Comparison of ENCODE assay signal across 8 mouse cellular contexts in genomic region chr12:46635125-46635772, GRCm38 (mm10).
A peak's percentile ranks its signal among the peaks of the same experiment; 100 is the strongest.
DNase-seq lines count a peak whose midpoint lies in the region; ATAC-seq and TF ChIP-seq lines count a peak whose summit lies in the region.

No protein-coding gene starts in this region.

- no peaks in the 10 kb centered on the region for H3K36me3 ChIP-seq in heart, adult 2 months (ENCODE audit: control insufficient read depth, insufficient read depth, low read length)
- H3K36me3 ChIP-seq in kidney, adult 2 months (ENCODE audit: control insufficient read depth, insufficient read depth, low read length): no peaks in the 10 kb centered on the region
- H3K36me3 ChIP-seq in midbrain, embryonic 14.5 days (ENCODE audit: control insufficient read depth, insufficient read depth, low read length): no peaks in the 10 kb centered on the region

- TF ChIP-seq CTCF in heart, adult 2 months (IDR thresholded peaks at IDR 0.05): peak; percentile 59
- TF ChIP-seq CTCF in kidney, adult 2 months (conservative IDR thresholded peaks at IDR 0.05; ENCODE audit: insufficient read depth, insufficient read length, low read depth, low read length): no peak

- intact Hi-C loops in heart, adult 2 months (cut with DNase I): no loop called here

- no peak overlapping the region for H3K4me3 ChIP-seq in heart, adult 2 months
- H3K4me3 ChIP-seq in kidney, adult 2 months (ENCODE audit: insufficient read depth, low read depth, low read length): no peak overlapping the region
- no peak overlapping the region for H3K4me3 ChIP-seq in midbrain, embryonic 14.5 days (replicated peaks; ENCODE audit: low read depth, low read length)

- peak; percentile 87 for ATAC-seq in midbrain, embryonic 14.5 days (ENCODE audit: low FRiP score, low TSS enrichment)

- H3K4me2 ChIP-seq in midbrain, embryonic 14.5 days (ENCODE audit: low read length): no peak overlapping the region; the same call in 1 of the 2 replicates

- 16% methylated on average over 6 of the region's 6 CpGs for WGBS in heart, adult 2 months
- WGBS in kidney, adult 2 months: 11% methylated on average over 6 of the region's 6 CpGs
- 5% methylated on average over 6 of the region's 6 CpGs for WGBS in midbrain, embryonic 14.5 days

- no peak for TF ChIP-seq POLR2A in heart, adult 2 months (IDR thresholded peaks at IDR 0.05; ENCODE audit: insufficient read depth, low read depth, low read length)
- TF ChIP-seq POLR2A in kidney, adult 2 months (IDR thresholded peaks at IDR 0.05; ENCODE audit: low read depth, low read length): no peak

- H3K79me2 ChIP-seq in heart, adult 2 months (replicated peaks; ENCODE audit: control insufficient read depth, insufficient read depth, low read length): no peaks in the 10 kb centered on the region

- TF ChIP-seq EP300 in heart, adult 2 months (IDR thresholded peaks at IDR 0.05; ENCODE audit: insufficient read depth, low read depth, low read length): no peak

- no peaks in the 10 kb centered on the region for H3K9me3 ChIP-seq in midbrain, embryonic 14.5 days (ENCODE audit: control insufficient read depth, low read length)

- H3K27me3 ChIP-seq in heart, adult 2 months (ENCODE audit: control insufficient read depth, insufficient read depth, low read length): no peaks in the 10 kb centered on the region
- H3K27me3 ChIP-seq in kidney, adult 2 months (replicated peaks; ENCODE audit: control insufficient read depth, insufficient read depth, low read length): no peaks in the 10 kb centered on the region
- no peaks in the 10 kb centered on the region for H3K27me3 ChIP-seq in midbrain, embryonic 14.5 days (ENCODE audit: control insufficient read depth, insufficient read depth, low read length)

- no peak overlapping the region for H3K27ac ChIP-seq in heart, adult 2 months
- no peak overlapping the region for H3K27ac ChIP-seq in kidney, adult 2 months (ENCODE audit: insufficient read depth, low read depth, low read length)
- H3K27ac ChIP-seq in midbrain, embryonic 14.5 days (replicated peaks; ENCODE audit: low read depth, low read length): peak overlapping the region; percentile 23; the same call in 1 of the 2 replicates

- H3K4me1 ChIP-seq in heart, adult 2 months (ENCODE audit: control insufficient read depth, insufficient read depth, low read length): no peaks in the 10 kb centered on the region
- no peaks in the 10 kb centered on the region for H3K4me1 ChIP-seq in kidney, adult 2 months (ENCODE audit: control insufficient read depth, insufficient read depth, low read length)
- peaks cover 20% of the 10 kb centered on the region for H3K4me1 ChIP-seq in midbrain, embryonic 14.5 days (ENCODE audit: control insufficient read depth, insufficient read depth, low read length)

- no peak overlapping the region for H3K9ac ChIP-seq in heart, adult 2 months (ENCODE audit: low read depth, low read length)
- no peak overlapping the region for H3K9ac ChIP-seq in midbrain, embryonic 14.5 days (replicated peaks; ENCODE audit: low read length)

- peak in 1 of 2 experiments; percentile 5 for DNase-seq in heart, adult 2 months
- DNase-seq in heart, adult 9 months (ENCODE audit: low spot score in 2 of 2): no peak
- peak; percentile 60 for DNase-seq in adipocyte (ENCODE audit: low spot score)
- peak; percentile 14 for DNase-seq in fibroblast of lung, adult 2 months (ENCODE audit: low read depth)
- DNase-seq in kidney, adult 2 months: peak; percentile 57
- peak; percentile 89 for DNase-seq in midbrain, embryonic 14.5 days
- no peak for DNase-seq in B cell, adult 2 months
- DNase-seq in gastrocnemius, postnatal 25 days: no peak

Comparison
In these comparisons a context has a peak if more than half of its experiments do, and no peak if none do; other contexts are left out.
1. DNase-seq: peak in adipocyte (single experiment), fibroblast of lung, adult 2 months (single experiment), kidney, adult 2 months (single experiment) and midbrain, embryonic 14.5 days (single experiment); none in heart, adult 9 months (0 of 2), B cell, adult 2 months (0 of 2) and gastrocnemius, postnatal 25 days (single experiment).